Mouse (Mus musculus) heart, embryonic 12.5 days (tissue): ENCODE results near the gene Snx14. TPM values are rescaled to one million over a fixed set of nuclear protein-coding genes. Genes with fewer than 3 reads are reported as not detected.

ENCODE experiments used
- ATAC-seq: fragments of 200-750 bp; cut with Nextera tagmentation; 2 replicates; pipeline ENCODE4 v1.8.0; 2017; ENCODE audit warnings: moderate TSS enrichment, moderate library complexity; ENCODE audit not compliant: insufficient number of reproducible peaks, low FRiP score
- H3K27ac ChIP-seq: fragments of 300-500 bp; sonication (generic); 2 replicates; pipeline ENCODE4 v1.5.1; 2016; ENCODE audit warnings: mild to moderate bottlenecking, moderate library complexity; ENCODE audit not compliant: poor library complexity, severe bottlenecking
- H3K27me3 ChIP-seq: fragments of 300-500 bp; sonication (generic); replicated peaks from 2 replicates; pipeline ENCODE4 v1.6.1; 2016; ENCODE audit warnings: mild to moderate bottlenecking, moderate library complexity
- H3K36me3 ChIP-seq: fragments of 300-500 bp; sonication (generic); 2 replicates; pipeline ENCODE4 v1.6.1; 2016; ENCODE audit warnings: mild to moderate bottlenecking, moderate library complexity
- H3K4me1 ChIP-seq: fragments of 300-500 bp; sonication (generic); replicated peaks from 2 replicates; pipeline ENCODE4 v1.6.1; 2016; ENCODE audit warnings: mild to moderate bottlenecking
- H3K4me2 ChIP-seq: fragments of 300-500 bp; sonication (generic); 2 replicates; pipeline ENCODE4 v1.6.1; 2016; ENCODE audit warnings: mild to moderate bottlenecking, moderate library complexity
- H3K4me3 ChIP-seq: fragments of 300-500 bp; sonication (generic); 2 replicates; pipeline ENCODE4 v1.5.1; 2016; ENCODE audit warnings: mild to moderate bottlenecking
- H3K9ac ChIP-seq: fragments of 300-500 bp; sonication (generic); 2 replicates; pipeline ENCODE4 v1.6.1; 2016; ENCODE audit warnings: mild to moderate bottlenecking, moderate library complexity
- H3K9me3 ChIP-seq: fragments of 300-500 bp; sonication (generic); replicated peaks from 2 replicates; pipeline ENCODE4 v1.6.1; 2016; ENCODE audit warnings: mild to moderate bottlenecking, moderate library complexity
- WGBS: fragments of 180-500 bp; shearing (Covaris S2); methylation state at CpG from one replicate; pipeline ENCODE4 v1.1.7; 2016; 5-methylcytosine and 5-hydroxymethylcytosine counted together
- polyA plus RNA-seq: library from polyadenylated mRNA; unstranded; fragments of >200 nt; fragmentation: Nextera tagmentation; extraction: Ambion mirVana; gene quantifications from 2 replicates; pipeline ENCODE4 v1.2.1, GENCODE M21; 2016

Gene Snx14
- polyA plus RNA-seq, 1 experiment from 2014 or later = 33.5 TPM

GRCm38 (mm10) chr9:88346857-88347256 lies 91.9 kb downstream of the Snx14 start:
- H3K27me3 ChIP-seq = no peaks in the 10 kb centered on the region

DNA sequence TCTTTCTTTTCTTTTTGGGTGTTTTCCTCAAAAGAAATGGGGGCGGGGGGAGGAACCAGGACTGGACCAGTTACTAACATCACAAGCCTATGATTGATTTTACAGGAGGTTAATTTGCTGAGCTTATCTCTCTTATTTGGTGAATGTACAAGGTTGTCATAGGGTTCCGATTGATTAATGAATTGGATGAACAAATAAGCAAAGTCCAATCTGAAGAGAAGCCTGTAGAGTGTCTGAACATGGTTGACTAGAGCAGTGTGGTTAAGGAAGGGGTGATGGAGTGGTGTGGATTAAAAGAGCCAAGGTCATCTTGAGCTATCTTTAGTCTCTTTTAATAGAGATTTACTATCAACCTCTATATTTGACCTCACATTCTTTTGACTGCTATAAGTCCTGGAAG lies 94.3 kb downstream of the Snx14 start:
- ATAC-seq = no peak
- WGBS = 88% methylated on average over 2 of the region's 2 CpGs

More at GRCm38 (mm10) chr9:88346857-88347256, 91.9 kb downstream of the Snx14 start:
- ATAC-seq = no peak
- Histone ChIP-seq H3K4me1 (peaks cover 12% of the 10 kb centered on the region), H3K9ac (no peak overlapping the region), H3K4me2 (no peak overlapping the region), H3K27ac (no peak overlapping the region), H3K36me3 (no peaks in the 10 kb centered on the region), H3K9me3 (no peaks in the 10 kb centered on the region), H3K4me3 (no peak overlapping the region)
- 60% methylated on average over 5 of the region's 5 CpGs for WGBS

GRCm38 (mm10) chr9:88342701-88343100 lies 96.1 kb downstream of the Snx14 start:
- Histone ChIP-seq H3K4me2 (no peak overlapping the region), H3K4me1 (no peaks in the 10 kb centered on the region), H3K27me3 (no peaks in the 10 kb centered on the region), H3K9me3 (no peaks in the 10 kb centered on the region), H3K27ac (no peak overlapping the region), H3K9ac (no peak overlapping the region), H3K36me3 (no peaks in the 10 kb centered on the region), H3K4me3 (no peak overlapping the region)
- WGBS = 83% methylated on average over 3 of the region's 3 CpGs
- ATAC-seq = no peak

More for the DNA sequence above, 94.3 kb downstream of the Snx14 start:
- Histone ChIP-seq H3K4me2 (no peak overlapping the region), H3K4me3 (no peak overlapping the region), H3K9me3 (no peaks in the 10 kb centered on the region), H3K4me1 (no peaks in the 10 kb centered on the region), H3K9ac (no peak overlapping the region), H3K27me3 (no peaks in the 10 kb centered on the region), H3K36me3 (no peaks in the 10 kb centered on the region), H3K27ac (no peak overlapping the region)

- Histone ChIP-seq H3K9me3 (no peaks in the 10 kb centered on the region), H3K36me3 (no peaks in the 10 kb centered on the region), H3K27ac (no peak overlapping the region), H3K9ac (no peak overlapping the region), H3K4me3 (no peak overlapping the region), H3K4me2 (no peak overlapping the region), H3K27me3 (no peaks in the 10 kb centered on the region), H3K4me1 (no peaks in the 10 kb centered on the region)
- no peak for ATAC-seq
- WGBS = 77% methylated on average over 7 of the region's 7 CpGs
Measured at GRCm38 (mm10) chr9:88342241-88342640, 96.5 kb downstream of the Snx14 start.

DNA sequence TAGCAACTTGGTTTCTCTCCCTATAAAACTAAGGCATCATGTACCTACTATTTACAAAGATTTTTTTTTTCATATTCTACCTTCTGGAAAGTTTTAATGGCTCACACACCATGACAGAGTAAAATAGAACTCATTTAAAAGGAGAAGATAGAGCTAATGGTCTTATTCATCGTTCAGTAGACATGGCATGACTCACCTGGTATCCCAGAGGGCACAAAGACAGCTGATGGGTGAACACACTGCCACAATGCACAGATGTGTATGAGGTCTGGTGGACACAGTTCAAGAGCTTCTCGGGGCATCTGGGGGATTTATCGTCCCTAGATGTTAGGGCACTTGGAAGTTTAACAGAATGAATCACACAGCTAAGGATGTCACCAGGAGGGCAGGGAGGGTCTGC lies 97.9 kb downstream of the Snx14 start:
- Histone ChIP-seq H3K27ac (no peak overlapping the region), H3K4me1 (no peaks in the 10 kb centered on the region), H3K27me3 (no peaks in the 10 kb centered on the region), H3K36me3 (no peaks in the 10 kb centered on the region), H3K9me3 (no peaks in the 10 kb centered on the region), H3K4me2 (no peak overlapping the region), H3K4me3 (no peak overlapping the region), H3K9ac (no peak overlapping the region)
- no peak for ATAC-seq
- 78% methylated on average over 3 of the region's 3 CpGs for WGBS

DNA sequence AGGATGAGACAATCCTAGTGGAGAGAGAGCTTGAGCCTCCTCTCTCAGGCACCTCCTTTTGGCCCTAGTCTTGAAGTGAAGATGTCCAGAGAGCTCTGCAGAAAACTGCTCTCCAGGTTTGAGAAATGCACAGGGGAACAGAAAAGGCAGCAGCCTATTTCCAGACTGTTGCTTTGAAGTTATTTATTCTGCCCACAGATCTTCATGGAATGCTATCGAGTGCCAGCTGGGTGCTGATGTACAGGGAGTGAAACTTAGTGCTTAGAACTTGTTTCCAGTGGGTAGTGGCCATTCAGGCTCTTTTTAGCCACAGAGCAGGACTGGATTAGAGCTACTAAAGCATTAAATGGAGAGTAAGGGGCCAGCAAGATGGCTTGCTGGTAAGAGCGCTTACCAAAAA lies 102.9 kb downstream of the Snx14 start:
- H3K27ac ChIP-seq = no peak overlapping the region
- H3K4me1 ChIP-seq = no peaks in the 10 kb centered on the region
- H3K9ac ChIP-seq = no peak overlapping the region
- H3K9me3 ChIP-seq = no peaks in the 10 kb centered on the region
- H3K4me3 ChIP-seq = no peak overlapping the region
- H3K36me3 ChIP-seq = no peaks in the 10 kb centered on the region
- 83% methylated on average over 1 of the region's 2 CpGs for WGBS
- no peak overlapping the region for H3K4me2 ChIP-seq
- ATAC-seq = no peak
- no peaks in the 10 kb centered on the region for H3K27me3 ChIP-seq

GRCm38 (mm10) chr9:88332447-88332846 lies 106.3 kb downstream of the Snx14 start:
- no peak overlapping the region for H3K27ac ChIP-seq
- 43% methylated on average over 3 of the region's 3 CpGs for WGBS
- H3K9ac ChIP-seq = no peak overlapping the region
- no peaks in the 10 kb centered on the region for H3K36me3 ChIP-seq
- no peaks in the 10 kb centered on the region for H3K9me3 ChIP-seq
- H3K4me3 ChIP-seq = no peak overlapping the region
- peaks cover 6% of the 10 kb centered on the region; the same call in 1 of the 2 replicates for H3K4me1 ChIP-seq
- H3K27me3 ChIP-seq = peaks cover 4% of the 10 kb centered on the region
- H3K4me2 ChIP-seq = no peak overlapping the region
- no peak for ATAC-seq

- H3K36me3 ChIP-seq = no peaks in the 10 kb centered on the region
- H3K4me3 ChIP-seq = no peak overlapping the region
- H3K4me1 ChIP-seq = peaks cover 16% of the 10 kb centered on the region; the same call in 1 of the 2 replicates
- no peak overlapping the region for H3K9ac ChIP-seq
- no peak overlapping the region for H3K27ac ChIP-seq
- H3K9me3 ChIP-seq = no peaks in the 10 kb centered on the region
- H3K4me2 ChIP-seq = no peak overlapping the region
- no peak for ATAC-seq
- H3K27me3 ChIP-seq = peaks cover 4% of the 10 kb centered on the region
- WGBS = 70% methylated on average over 3 of the region's 3 CpGs
Measured at GRCm38 (mm10) chr9:88330316-88330715, 108.4 kb downstream of the Snx14 start.

GRCm38 (mm10) chr9:88329166-88329748 lies 109.5 kb downstream of the Snx14 start:
- Histone ChIP-seq H3K4me3 (no peak overlapping the region), H3K4me1 (peaks cover 16% of the 10 kb centered on the region; the same call in 1 of the 2 replicates), H3K27ac (no peak overlapping the region), H3K36me3 (no peaks in the 10 kb centered on the region), H3K27me3 (peaks cover 4% of the 10 kb centered on the region), H3K9ac (no peak overlapping the region), H3K4me2 (no peak overlapping the region), H3K9me3 (no peaks in the 10 kb centered on the region)
- no peak for ATAC-seq
- WGBS = 40% methylated on average over 10 of the region's 10 CpGs

DNA sequence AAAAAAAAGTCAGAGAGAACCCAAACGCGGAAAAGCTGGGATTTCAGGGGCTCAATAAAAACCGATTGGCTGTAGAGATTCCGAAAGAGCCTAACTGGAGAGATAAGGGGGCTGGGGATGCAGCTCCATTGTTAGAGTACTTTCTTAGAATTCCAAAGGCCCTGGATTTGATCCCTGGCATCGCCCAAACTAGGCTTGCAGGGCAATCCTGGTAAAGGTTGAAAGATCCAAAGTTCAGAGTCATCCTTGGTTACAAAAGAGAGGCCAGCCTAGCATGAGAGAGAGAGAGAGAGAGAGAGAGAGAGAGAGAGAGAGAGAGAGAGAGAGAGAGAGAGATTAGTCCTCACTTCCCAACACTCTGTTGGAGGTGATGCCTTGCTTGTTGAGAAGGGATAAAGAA lies 110.1 kb downstream of the Snx14 start:
- peaks cover 4% of the 10 kb centered on the region for H3K27me3 ChIP-seq
- H3K4me1 ChIP-seq = peaks cover 16% of the 10 kb centered on the region; the same call in 1 of the 2 replicates
- WGBS = 24% methylated on average over 5 of the region's 5 CpGs
- H3K4me2 ChIP-seq = no peak overlapping the region
- H3K9ac ChIP-seq = no peak overlapping the region
- H3K4me3 ChIP-seq = no peak overlapping the region
- ATAC-seq = no peak
- H3K27ac ChIP-seq = no peak overlapping the region
- H3K9me3 ChIP-seq = peaks cover 5% of the 10 kb centered on the region
- H3K36me3 ChIP-seq = no peaks in the 10 kb centered on the region

GRCm38 (mm10) chr9:88326930-88327901 lies 111.5 kb downstream of the Snx14 start, which contains the start of gene Nt5e:
Gene Nt5e, plus strand, starts transcription at chr9:88327197.
- Histone ChIP-seq H3K27me3 (peaks cover 4% of the 10 kb centered on the region), H3K36me3 (no peaks in the 10 kb centered on the region), H3K4me1 (peaks cover 16% of the 10 kb centered on the region; the same call in 1 of the 2 replicates), H3K27ac (no peak within 1 kb of the TSS; the same call in 1 of the 2 replicates), H3K4me2 (peak within 1 kb of the TSS; percentile 98), H3K4me3 (peak within 1 kb of the TSS; percentile 68), H3K9ac (peak within 1 kb of the TSS; percentile 78), H3K9me3 (peaks cover 6% of the 10 kb centered on the region)
- under 1% methylated on average over 65 of the region's 66 CpGs for WGBS
- peak; percentile 92 for ATAC-seq
